Mouse (Mus musculus): ENCODE measurements at regions not wholly inside any gene's neighbourhood (a gene's known extent, or its start where the extent isn't known, plus 50 kb on each side); places are given as distances from the start of the nearest gene placed in this dataset.

- TF ChIP-seq RCOR1 (IDR thresholded peaks at IDR 0.05; ENCODE audit: low read depth, low read length): no peak
- no peak for TF ChIP-seq TCF12 (IDR thresholded peaks at IDR 0.05; ENCODE audit: low read depth, low read length)
- no peak for TF ChIP-seq RAD21 (IDR thresholded peaks at IDR 0.05; ENCODE audit: low read depth, low read length)
- TF ChIP-seq JUND (IDR thresholded peaks at IDR 0.05; ENCODE audit: low read depth, low read length): no peak
- TF ChIP-seq UBTF (IDR thresholded peaks at IDR 0.05; ENCODE audit: borderline replicate concordance, insufficient read depth, low read depth, low read length): no peak
- no peak for TF ChIP-seq EP300 (IDR thresholded peaks at IDR 0.05; ENCODE audit: low read depth in 1 of 2, low read length in 2 of 2)
- no peak for TF ChIP-seq POLR2AphosphoS5 (IDR thresholded peaks at IDR 0.05; ENCODE audit: borderline replicate concordance, low read depth, low read length)
- no peak for TF ChIP-seq MAX (IDR thresholded peaks at IDR 0.05; ENCODE audit: low read length)
- TF ChIP-seq MAZ (IDR thresholded peaks at IDR 0.05; ENCODE audit: low read depth, low read length): no peak
- TF ChIP-seq ZC3H11A (IDR thresholded peaks at IDR 0.05; ENCODE audit: low read depth, low read length): no peak
- TF ChIP-seq MAFK (IDR thresholded peaks at IDR 0.05; ENCODE audit: borderline replicate concordance, low read depth, low read length): no peak
- TF ChIP-seq ZKSCAN1 (IDR thresholded peaks at IDR 0.05; ENCODE audit: low read depth, low read length): no peak
- no peak for TF ChIP-seq GABPA (IDR thresholded peaks at IDR 0.05; ENCODE audit: low read depth, low read length)
- no peak for TF ChIP-seq CHD2 (IDR thresholded peaks at IDR 0.05; ENCODE audit: low read length)
- Histone ChIP-seq H3K27me3 (ENCODE audit: control insufficient read depth in 1 of 2, insufficient read depth in 2 of 2, low read length in 2 of 2) (no peaks in the 10 kb centered on the region), H3K27ac (ENCODE audit: control insufficient read depth, low read depth, low read length) (no peak overlapping the region), H3K79me2 (ENCODE audit: control insufficient read depth, insufficient read depth, low read length, poor library complexity) (no peaks in the 10 kb centered on the region), H3K4me1 (ENCODE audit: control insufficient read depth in 1 of 2, insufficient read depth in 2 of 2, low read length in 2 of 2) (no peaks in the 10 kb centered on the region), H3K36me3 (ENCODE audit: control insufficient read depth in 1 of 2, insufficient read depth in 2 of 2, low read length in 2 of 2) (no peaks in the 10 kb centered on the region), H3K9ac (ENCODE audit: control insufficient read depth, low read depth, low read length, poor library complexity, severe bottlenecking) (no peak overlapping the region), H3K4me3 (ENCODE audit: control insufficient read depth in 1 of 2, insufficient read depth in 1 of 2, low read depth in 2 of 2, low read length in 2 of 2) (no peak overlapping the region), H3K9me3 (replicated peaks; ENCODE audit: insufficient read depth, low read length) (no peaks in the 10 kb centered on the region)
- no peak for DNase-seq (ENCODE audit: low read depth, low spot score)
Observed at GRCm38 (mm10) chr4:105925506-105925905, 135.8 kb downstream of the Gm12728 start.

- Histone ChIP-seq H3K27me3 (ENCODE audit: control insufficient read depth in 1 of 2, insufficient read depth in 2 of 2, low read length in 2 of 2) (no peaks in the 10 kb centered on the region), H3K27ac (ENCODE audit: control insufficient read depth, low read depth, low read length) (no peak overlapping the region), H3K4me1 (ENCODE audit: control insufficient read depth in 1 of 2, insufficient read depth in 2 of 2, low read length in 2 of 2) (no peaks in the 10 kb centered on the region), H3K79me2 (ENCODE audit: control insufficient read depth, insufficient read depth, low read length, poor library complexity) (no peaks in the 10 kb centered on the region), H3K36me3 (ENCODE audit: control insufficient read depth in 1 of 2, insufficient read depth in 2 of 2, low read length in 2 of 2) (no peaks in the 10 kb centered on the region), H3K4me3 (ENCODE audit: control insufficient read depth in 1 of 2, insufficient read depth in 1 of 2, low read depth in 2 of 2, low read length in 2 of 2) (no peak overlapping the region), H3K9ac (ENCODE audit: control insufficient read depth, low read depth, low read length, poor library complexity, severe bottlenecking) (no peak overlapping the region), H3K9me3 (replicated peaks; ENCODE audit: insufficient read depth, low read length) (no peaks in the 10 kb centered on the region)
- DNase-seq (ENCODE audit: low read depth, low spot score): no peak
- TF ChIP-seq ETS1 (IDR thresholded peaks at IDR 0.05; ENCODE audit: low read depth, low read length) (no peak), ZKSCAN1 (IDR thresholded peaks at IDR 0.05; ENCODE audit: low read depth, low read length) (no peak), USF2 (IDR thresholded peaks at IDR 0.05; ENCODE audit: borderline replicate concordance in 1 of 2, insufficient read depth in 1 of 2, low read depth in 1 of 2, low read length in 2 of 2) (no peak), UBTF (IDR thresholded peaks at IDR 0.05; ENCODE audit: borderline replicate concordance, insufficient read depth, low read depth, low read length) (no peak), RAD21 (IDR thresholded peaks at IDR 0.05; ENCODE audit: low read depth, low read length) (no peak), POLR2A (IDR thresholded peaks at IDR 0.05; ENCODE audit: control insufficient read depth in 1 of 2, insufficient read depth in 1 of 2, low read depth in 1 of 2, low read length in 2 of 2, poor library complexity in 1 of 2) (no peak), CTCF (IDR thresholded peaks at IDR 0.05 in 2 of 3, conservative IDR thresholded peaks at IDR 0.05 in 1 of 3; ENCODE audit: control insufficient read depth in 1 of 3, insufficient read depth in 1 of 3, low read depth in 2 of 3, low read length in 3 of 3, poor library complexity in 1 of 3, severe bottlenecking in 1 of 3) (no peak)
Observed at GRCm38 (mm10) chr4:105929658-105930057, 140.0 kb downstream of the Gm12728 start.
